Mouse (Mus musculus) induced T-regulatory cell, adult 2 months (primary cell): ENCODE data around the gene Dock8.
A peak's percentile ranks its signal among the peaks of the same experiment; 100 is the strongest.

Source experiments
- DNase-seq: peaks from one replicate; pipeline ENCODE4 v3.0.0-alpha.2; 2012; ENCODE audit warnings: low read depth

Gene Dock8

GRCm38 (mm10) chr19:25062857-25063240 is 63.5 kb downstream of the Dock8 start:
- DNase-seq, result no peak

GRCm38 (mm10) chr19:25066229-25066628 is 66.9 kb downstream of the Dock8 start:
- DNase-seq, result peak; percentile 30

GRCm38 (mm10) chr19:25068518-25068917 is 69.2 kb downstream of the Dock8 start:
- DNase-seq, result no peak

- DNase-seq, result no peak
Observed at GRCm38 (mm10) chr19:25072521-25072920, 73.2 kb downstream of the Dock8 start.

- DNase-seq, result peak; percentile 43
Observed at GRCm38 (mm10) chr19:25074741-25075140, 75.4 kb downstream of the Dock8 start.

- DNase-seq, result no peak
Observed at GRCm38 (mm10) chr19:25077636-25078035, 78.3 kb downstream of the Dock8 start.

GRCm38 (mm10) chr19:25078130-25078529 is 78.8 kb downstream of the Dock8 start:
- peak; percentile 67 for DNase-seq

GRCm38 (mm10) chr19:25080166-25080565 is 80.8 kb downstream of the Dock8 start:
- DNase-seq, result no peak

GRCm38 (mm10) chr19:25082839-25083238 is 83.5 kb downstream of the Dock8 start:
- DNase-seq, result no peak

GRCm38 (mm10) chr19:25087181-25087580 is 87.8 kb downstream of the Dock8 start:
- DNase-seq, result no peak

- no peak for DNase-seq
Observed at GRCm38 (mm10) chr19:25089746-25090145, 90.4 kb downstream of the Dock8 start.

- DNase-seq, result no peak
Observed at GRCm38 (mm10) chr19:25095135-25095534, 95.8 kb downstream of the Dock8 start.

- no peak for DNase-seq
Observed at GRCm38 (mm10) chr19:25096316-25096715, 97.0 kb downstream of the Dock8 start.

GRCm38 (mm10) chr19:25096986-25097385 is 97.7 kb downstream of the Dock8 start:
- DNase-seq, result no peak

GRCm38 (mm10) chr19:25097506-25097905 is 98.2 kb downstream of the Dock8 start:
- DNase-seq, result no peak

- DNase-seq, result no peak
Observed at GRCm38 (mm10) chr19:25097951-25098350, 98.6 kb downstream of the Dock8 start.

GRCm38 (mm10) chr19:25098941-25099340 is 99.6 kb downstream of the Dock8 start:
- DNase-seq, result no peak

- DNase-seq, result no peak
Observed at GRCm38 (mm10) chr19:25105682-25106081, 106.3 kb downstream of the Dock8 start.

- no peak for DNase-seq
Observed at GRCm38 (mm10) chr19:25106315-25106714, 107.0 kb downstream of the Dock8 start.

- DNase-seq, result peak; percentile 23
Observed at GRCm38 (mm10) chr19:25107417-25107816, 108.1 kb downstream of the Dock8 start.

- no peak for DNase-seq
Observed at GRCm38 (mm10) chr19:25111591-25112233, 112.4 kb downstream of the Dock8 start.

GRCm38 (mm10) chr19:25116981-25117380 is 117.6 kb downstream of the Dock8 start:
- no peak for DNase-seq

GRCm38 (mm10) chr19:25122417-25122816 is 123.1 kb downstream of the Dock8 start:
- no peak for DNase-seq

GRCm38 (mm10) chr19:25123031-25123430 is 123.7 kb downstream of the Dock8 start:
- DNase-seq, result no peak
